Mouse (Mus musculus) heart, postnatal 0 days (tissue): ENCODE data around the gene Tex26. TPM values are rescaled to one million over a fixed set of nuclear protein-coding genes. Genes with fewer than 3 reads are reported as not detected.

Experiments used
- ATAC-seq: fragments of 200-750 bp; cut with Nextera tagmentation; 2 replicates; pipeline ENCODE4 v1.8.0; 2017; ENCODE audit warnings: low read depth, moderate number of reproducible peaks, moderate library complexity; ENCODE audit not compliant: insufficient read depth
- DNase-seq: peaks from one replicate; pipeline ENCODE4 v3.0.0-alpha.2; 2016; ENCODE audit warnings: low spot score
- H3K27ac ChIP-seq: fragments of 300-500 bp; sonication (generic); 2 replicates; pipeline ENCODE4 v1.5.1; 2014; ENCODE audit warnings: low read depth, mild to moderate bottlenecking
- H3K27me3 ChIP-seq: fragments of 300-500 bp; sonication (generic); 2 replicates; pipeline ENCODE4 v1.6.1; 2014; ENCODE audit warnings: low read length, mixed read lengths; ENCODE audit not compliant: control insufficient read depth, insufficient read depth
- H3K36me3 ChIP-seq: fragments of 300-500 bp; sonication (generic); replicated peaks from 2 replicates; pipeline ENCODE4 v1.6.1; 2014; ENCODE audit warnings: low read length, mixed read lengths; ENCODE audit not compliant: control insufficient read depth, insufficient read depth
- H3K4me1 ChIP-seq: fragments of 300-500 bp; sonication (generic); 2 replicates; pipeline ENCODE4 v1.6.1; 2014; ENCODE audit warnings: antibody characterized with exemption; ENCODE audit not compliant: control insufficient read depth, insufficient read depth
- H3K4me2 ChIP-seq: fragments of 300-500 bp; sonication (generic); 2 replicates; pipeline ENCODE4 v1.6.1; 2014; ENCODE audit warnings: low read depth, mild to moderate bottlenecking, low read length, moderate library complexity
- H3K4me3 ChIP-seq: fragments of 300-500 bp; sonication (generic); 2 replicates; pipeline ENCODE4 v1.5.1; 2014; ENCODE audit warnings: low read depth, low read length
- H3K9ac ChIP-seq: fragments of 300-500 bp; sonication (generic); replicated peaks from 2 replicates; pipeline ENCODE4 v1.6.1; 2014; ENCODE audit warnings: low read depth, low read length, mixed read lengths
- H3K9me3 ChIP-seq: fragments of 300-500 bp; sonication (generic); replicated peaks from 2 replicates; pipeline ENCODE4 v1.6.1; 2016; ENCODE audit warnings: low read length; ENCODE audit not compliant: control insufficient read depth
- CTCF ChIP-seq: IDR thresholded peaks from 2 replicates; pipeline ENCODE4 v1.5.1; 2016; ENCODE audit warnings: antibody characterized with exemption, control low read depth, low read depth
- EP300 ChIP-seq: IDR thresholded peaks from 2 replicates; pipeline ENCODE4 v1.6.1; 2016; ENCODE audit warnings: antibody characterized with exemption, low read depth
- WGBS: fragments of 180-500 bp; shearing (Covaris S2); extraction: QIAGEN DNeasy Blood & Tissue Kit; methylation state at CpG from one replicate; pipeline ENCODE4 v1.1.7; 2014; 5-methylcytosine and 5-hydroxymethylcytosine counted together
- polyA plus RNA-seq: library from polyadenylated mRNA; unstranded; fragments of >200 nt; fragmentation: Nextera tagmentation; extraction: Ambion mirVana; gene quantifications from 2 replicates; pipeline ENCODE4 v1.2.1, GENCODE M21; 2015
- total RNA-seq: library from RNA; depleted of rRNA; stranded (reverse); fragments of >200 nt; gene quantifications from 2 replicates; pipeline ENCODE4 v1.2.3, GENCODE M21; 2014; ENCODE audit warnings: low replicate concordance

Gene Tex26
- total and polyA plus RNA-seq, 2 experiments from 2014 or later, result 0.08 TPM; not detected in 1

DNA sequence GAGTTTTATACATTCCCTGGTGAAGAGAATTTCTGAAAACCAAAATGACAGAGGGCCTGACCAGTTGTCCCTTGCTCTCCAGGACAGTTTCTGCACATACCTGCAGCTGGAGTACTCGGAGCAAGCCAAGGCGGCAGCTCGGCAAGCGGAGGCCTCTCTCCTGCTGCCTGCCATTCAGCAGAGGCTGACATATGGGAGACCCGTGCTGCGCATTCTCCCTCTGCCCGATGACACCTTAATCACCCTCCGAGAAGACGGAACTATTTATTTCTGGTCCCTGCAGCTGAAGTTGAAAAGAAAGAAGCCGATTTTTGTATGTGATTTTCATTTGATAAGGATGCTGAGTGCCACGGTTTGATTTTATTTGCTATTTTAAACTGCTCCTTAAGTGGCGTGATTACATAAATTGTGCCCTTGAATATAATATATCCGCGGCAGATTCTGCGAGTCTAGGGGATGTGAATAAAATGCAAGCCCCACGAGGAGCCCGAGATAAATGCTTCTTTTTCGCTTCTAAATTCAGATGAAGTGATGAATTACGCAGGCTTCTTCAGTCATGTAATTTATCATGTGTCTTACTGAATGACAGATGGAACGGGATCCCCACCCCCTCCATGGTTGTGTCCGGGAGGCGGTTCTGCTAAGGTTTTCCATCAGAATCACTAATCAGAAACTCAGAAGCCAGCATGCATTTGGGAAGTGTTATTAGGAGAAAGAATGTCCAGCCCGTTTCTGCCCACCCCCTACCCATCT, 64.1 kb downstream of the Tex26 start:
- Histone ChIP-seq H3K36me3 (no peaks in the 10 kb centered on the region), H3K27ac (no peak overlapping the region), H3K9ac (no peak overlapping the region), H3K4me1 (no peaks in the 10 kb centered on the region), H3K9me3 (no peaks in the 10 kb centered on the region), H3K4me3 (no peak overlapping the region), H3K4me2 (no peak overlapping the region), H3K27me3 (no peaks in the 10 kb centered on the region)
- WGBS, result 80% methylated on average over 23 of the region's 23 CpGs
- ATAC-seq (no peak), DNase-seq (no peak)
- no peak for TF ChIP-seq EP300
- no peak for TF ChIP-seq CTCF

DNA sequence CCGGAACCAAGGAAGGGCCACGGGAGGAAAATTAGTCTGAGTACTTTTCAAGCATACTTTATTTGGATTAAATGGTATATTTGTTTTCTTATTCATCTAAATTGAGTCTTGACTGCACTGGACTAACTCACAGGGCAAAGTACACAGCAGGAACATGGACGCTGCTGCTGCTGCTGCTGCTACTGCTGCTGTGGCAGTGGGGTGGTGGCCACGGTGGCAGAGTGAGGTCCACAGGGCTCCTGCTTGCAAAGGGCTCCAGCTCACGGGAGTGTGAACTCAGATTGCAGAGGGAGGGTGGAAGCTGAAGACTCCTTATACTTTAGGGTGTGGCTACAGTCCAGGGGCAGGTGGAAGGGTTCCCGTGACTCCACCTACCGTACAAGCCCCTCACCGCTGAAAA, 65.5 kb downstream of the Tex26 start:
- Histone ChIP-seq H3K36me3 (no peaks in the 10 kb centered on the region), H3K4me3 (no peak overlapping the region), H3K9me3 (no peaks in the 10 kb centered on the region), H3K4me1 (no peaks in the 10 kb centered on the region), H3K27me3 (no peaks in the 10 kb centered on the region), H3K9ac (no peak overlapping the region), H3K4me2 (no peak overlapping the region), H3K27ac (no peak overlapping the region)
- DNase-seq (no peak), ATAC-seq (no peak)
- no peak for TF ChIP-seq CTCF
- TF ChIP-seq EP300, result no peak
- 82% methylated on average over 8 of the region's 8 CpGs for WGBS

DNA sequence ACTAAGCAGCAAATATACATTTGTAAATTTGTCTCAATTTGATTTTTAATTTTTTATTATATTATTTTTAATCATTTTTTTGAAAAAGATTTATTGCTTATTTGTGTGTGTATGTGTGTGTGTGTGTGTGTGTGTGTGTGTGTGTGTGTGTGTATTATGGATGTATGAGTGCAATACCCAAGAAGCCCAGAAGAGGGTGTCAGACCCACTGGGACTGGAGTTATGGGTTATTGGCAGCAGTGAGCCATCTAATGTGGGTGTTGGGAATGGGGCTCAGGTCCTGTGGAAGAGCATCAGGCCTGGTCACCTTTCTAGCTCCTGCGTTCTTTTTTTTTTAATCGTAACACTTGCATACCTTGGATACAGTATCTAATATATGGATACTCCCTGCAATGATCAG, 66.6 kb downstream of the Tex26 start:
- ATAC-seq (no peak), DNase-seq (no peak)
- Histone ChIP-seq H3K4me1 (no peaks in the 10 kb centered on the region), H3K9ac (no peak overlapping the region), H3K27me3 (no peaks in the 10 kb centered on the region), H3K4me3 (no peak overlapping the region), H3K36me3 (no peaks in the 10 kb centered on the region), H3K4me2 (no peak overlapping the region), H3K27ac (no peak overlapping the region), H3K9me3 (no peaks in the 10 kb centered on the region)
- TF ChIP-seq EP300 (no peak), CTCF (no peak)
- WGBS, result 95% methylated on average over 2 of the region's 2 CpGs

DNA sequence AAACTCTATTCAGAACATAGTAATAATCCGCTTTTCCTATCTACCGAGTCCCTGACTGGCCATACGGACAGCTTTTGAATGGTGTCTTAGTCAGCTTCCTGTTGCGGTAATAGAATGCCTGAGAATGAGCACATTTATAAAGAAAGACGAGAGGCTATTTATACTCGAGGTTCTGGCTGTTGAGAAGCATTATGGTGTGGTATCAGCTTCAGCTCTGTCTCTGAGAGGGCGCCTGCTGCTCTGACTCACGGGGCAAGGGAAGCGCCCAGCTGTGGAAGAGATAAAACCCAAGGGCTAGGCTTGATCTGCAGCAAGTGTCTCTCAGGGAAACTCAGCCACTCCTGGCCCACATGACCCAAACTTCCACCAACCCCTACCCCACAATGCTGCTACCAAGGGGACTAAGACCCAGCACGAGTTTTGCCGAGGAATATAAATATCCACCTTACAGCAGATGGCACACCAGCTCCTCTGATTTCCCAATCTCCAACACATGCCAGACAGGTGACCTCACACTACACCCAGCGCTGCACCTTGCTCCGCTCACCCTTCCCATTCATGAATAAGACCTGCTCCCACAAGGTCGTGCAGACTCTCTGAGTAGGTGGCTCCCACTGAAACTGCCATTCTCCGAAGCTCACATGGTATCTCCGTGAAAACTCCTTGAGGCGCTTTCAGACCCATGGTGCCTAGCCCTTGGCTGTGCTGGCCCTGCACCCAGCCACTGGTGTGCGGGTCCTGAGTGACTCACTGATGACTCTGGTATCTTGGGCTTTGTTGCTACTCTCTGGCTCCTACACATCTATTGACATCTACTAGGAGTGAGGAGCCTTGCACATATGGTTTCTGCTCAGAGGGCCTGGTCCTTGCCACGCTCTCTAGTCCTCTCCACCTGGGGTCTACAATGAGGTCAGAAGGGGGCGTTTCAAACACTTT, 68.9 kb downstream of the Tex26 start:
- WGBS, result 40% methylated on average over 20 of the region's 20 CpGs
- no peaks in the 10 kb centered on the region for H3K27me3 ChIP-seq
- no peak overlapping the region for H3K9ac ChIP-seq
- peaks cover 2% of the 10 kb centered on the region; the same call in 1 of the 2 replicates for H3K4me1 ChIP-seq
- ATAC-seq (peak; percentile 68; the same call in 1 of the 2 replicates), DNase-seq (peak; percentile 12)
- no peak overlapping the region for H3K27ac ChIP-seq
- no peak overlapping the region for H3K4me3 ChIP-seq
- H3K4me2 ChIP-seq, result no peak overlapping the region
- H3K9me3 ChIP-seq, result no peaks in the 10 kb centered on the region
- H3K36me3 ChIP-seq, result no peaks in the 10 kb centered on the region
- TF ChIP-seq CTCF (no peak), EP300 (no peak)

DNA sequence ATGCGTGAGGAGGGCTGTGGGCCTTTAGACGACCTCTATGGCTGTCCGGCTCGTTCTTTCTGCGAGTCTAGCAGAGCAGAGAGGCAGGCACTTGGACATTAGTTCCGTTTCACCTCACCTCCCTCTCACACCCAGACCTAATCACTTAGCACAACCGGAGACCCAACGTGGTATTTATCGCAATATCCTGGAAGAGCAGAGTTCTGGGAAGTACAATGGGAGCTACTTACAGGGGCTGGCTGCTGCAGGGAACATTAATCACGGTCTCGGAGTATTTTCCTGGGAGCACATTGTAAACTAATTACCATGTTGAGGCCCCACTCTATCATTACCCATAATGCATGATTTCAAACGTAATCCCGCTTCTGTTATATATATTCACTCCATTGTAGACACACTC, 70.9 kb downstream of the Tex26 start:
- Histone ChIP-seq H3K36me3 (no peaks in the 10 kb centered on the region), H3K9ac (no peak overlapping the region), H3K27ac (no peak overlapping the region), H3K4me2 (no peak overlapping the region), H3K27me3 (no peaks in the 10 kb centered on the region), H3K4me1 (peaks cover 10% of the 10 kb centered on the region; the same call in 1 of the 2 replicates), H3K9me3 (no peaks in the 10 kb centered on the region), H3K4me3 (no peak overlapping the region)
- ATAC-seq (no peak), DNase-seq (no peak)
- WGBS, result 69% methylated on average over 13 of the region's 13 CpGs
- no peak for TF ChIP-seq EP300
- TF ChIP-seq CTCF, result no peak
